Mouse (Mus musculus) lung, embryonic 16.5 days (tissue): ENCODE data around the gene Reep1. TPM values are rescaled to one million over a fixed set of nuclear protein-coding genes. Genes with fewer than 3 reads are reported as not detected.

Experiments
- ATAC-seq: fragments of 200-750 bp; cut with Nextera tagmentation; 2 replicates; pipeline ENCODE4 v1.8.0; 2017; ENCODE audit warnings: low read depth, mild to moderate bottlenecking, moderate library complexity
- H3K27ac ChIP-seq: fragments of 300-500 bp; sonication (generic); 2 replicates; pipeline ENCODE4 v1.5.1; 2014; ENCODE audit warnings: mild to moderate bottlenecking, control low read depth, low read length
- H3K27me3 ChIP-seq: fragments of 300-500 bp; sonication (generic); 2 replicates; pipeline ENCODE4 v1.6.1; 2014; ENCODE audit warnings: low read depth, low read length, mixed read lengths; ENCODE audit not compliant: control insufficient read depth, insufficient read depth
- H3K36me3 ChIP-seq: fragments of 300-500 bp; sonication (generic); 2 replicates; pipeline ENCODE4 v1.6.1; 2014; ENCODE audit warnings: low read length; ENCODE audit not compliant: control insufficient read depth, insufficient read depth
- H3K4me1 ChIP-seq: fragments of 300-500 bp; sonication (generic); replicated peaks from 2 replicates; pipeline ENCODE4 v1.6.1; 2014; ENCODE audit warnings: low read length, mixed read lengths; ENCODE audit not compliant: control insufficient read depth, insufficient read depth
- H3K4me2 ChIP-seq: fragments of 300-500 bp; sonication (generic); 2 replicates; pipeline ENCODE4 v1.6.1; 2014; ENCODE audit warnings: low read depth, low read length, control low read depth
- H3K4me3 ChIP-seq: fragments of 300-500 bp; sonication (generic); 2 replicates; pipeline ENCODE4 v1.5.1; 2014; ENCODE audit warnings: mild to moderate bottlenecking, low read length, control low read depth
- H3K9ac ChIP-seq: fragments of 300-500 bp; sonication (generic); 2 replicates; pipeline ENCODE4 v1.6.1; 2014; ENCODE audit warnings: low read length, control low read depth
- H3K9me3 ChIP-seq: fragments of 300-500 bp; sonication (generic); 2 replicates; pipeline ENCODE4 v1.6.1; 2016; ENCODE audit warnings: low read length; ENCODE audit not compliant: control insufficient read depth
- WGBS: fragments of 180-500 bp; shearing (Covaris S2); extraction: QIAGEN DNeasy Blood & Tissue Kit; methylation state at CpG from one replicate; pipeline ENCODE4 v1.1.7; 2014; 5-methylcytosine and 5-hydroxymethylcytosine counted together
- polyA plus RNA-seq: library from polyadenylated mRNA; unstranded; fragments of >200 nt; fragmentation: Nextera tagmentation; extraction: Ambion mirVana; gene quantifications from 2 replicates; pipeline ENCODE4 v1.2.1, GENCODE M21; 2015

Reep1 gene
- polyA plus RNA-seq: 16.8 and 17.3 TPM in 2 replicates

GRCm38 (mm10) chr6:71707511-71708501 is at the start of gene Reep1:
TSS of gene Reep1 (plus strand) at chr6:71707561.
- ATAC-seq: peak; percentile 94
- no peaks in the 10 kb centered on the region for H3K36me3 ChIP-seq
- peaks cover 16% of the 10 kb centered on the region for H3K27me3 ChIP-seq
- 1% methylated on average over 90 of the region's 91 CpGs for WGBS
- peak within 1 kb of the TSS; percentile 98 for H3K4me2 ChIP-seq
- H3K4me3 ChIP-seq: peak within 1 kb of the TSS; percentile 66
- no peaks in the 10 kb centered on the region for H3K9me3 ChIP-seq
- peak within 1 kb of the TSS; percentile 28 for H3K27ac ChIP-seq
- H3K4me1 ChIP-seq: peaks cover 5% of the 10 kb centered on the region; the same call in 1 of the 2 replicates
- peak within 1 kb of the TSS; percentile 73 for H3K9ac ChIP-seq

- Histone ChIP-seq H3K9me3 (no peaks in the 10 kb centered on the region), H3K4me1 (peaks cover 17% of the 10 kb centered on the region), H3K4me3 (no peak overlapping the region), H3K27me3 (no peaks in the 10 kb centered on the region), H3K4me2 (no peak overlapping the region), H3K27ac (no peak overlapping the region; the same call in 1 of the 2 replicates), H3K9ac (no peak overlapping the region), H3K36me3 (no peaks in the 10 kb centered on the region)
- WGBS: 31% methylated on average over 2 of the region's 2 CpGs
- ATAC-seq: peak; percentile 95
These were observed 49.1 kb upstream of the Reep1 start for GRCm38 (mm10) chr6:71658290-71658689.

DNA sequence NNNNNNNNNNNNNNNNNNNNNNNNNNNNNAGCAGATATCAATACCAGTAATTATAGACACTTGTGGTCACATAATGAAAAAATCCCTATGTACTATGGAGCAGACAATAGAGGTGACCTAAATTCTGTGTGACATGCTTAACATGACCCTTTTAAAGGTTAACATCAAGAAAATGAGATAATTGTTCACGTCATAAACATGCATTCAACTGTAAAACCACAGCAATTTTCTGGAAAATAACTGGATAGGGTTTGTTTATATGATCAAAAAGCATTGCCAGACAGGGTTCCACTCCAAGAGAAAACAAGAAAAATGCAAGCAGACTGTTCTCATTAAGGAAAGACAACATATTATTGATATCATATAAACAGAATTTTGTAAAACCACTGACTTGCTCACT is 42.9 kb upstream of the Reep1 start:
- H3K4me1 ChIP-seq: no peaks in the 10 kb centered on the region
- H3K9me3 ChIP-seq: no peaks in the 10 kb centered on the region
- no peak overlapping the region for H3K9ac ChIP-seq
- 51% methylated on average over 1 of the region's 1 CpGs for WGBS
- H3K4me2 ChIP-seq: no peak overlapping the region
- H3K27ac ChIP-seq: no peak overlapping the region
- H3K4me3 ChIP-seq: no peak overlapping the region
- no peaks in the 10 kb centered on the region for H3K36me3 ChIP-seq
- ATAC-seq: no peak
- no peaks in the 10 kb centered on the region for H3K27me3 ChIP-seq

- no peaks in the 10 kb centered on the region for H3K36me3 ChIP-seq
- no peaks in the 10 kb centered on the region for H3K27me3 ChIP-seq
- H3K4me1 ChIP-seq: no peaks in the 10 kb centered on the region
- no peak for ATAC-seq
- no peak overlapping the region for H3K27ac ChIP-seq
- 55% methylated on average over 2 of the region's 2 CpGs for WGBS
- no peak overlapping the region for H3K4me3 ChIP-seq
- no peak overlapping the region for H3K9ac ChIP-seq
- H3K9me3 ChIP-seq: no peaks in the 10 kb centered on the region
- H3K4me2 ChIP-seq: no peak overlapping the region
These were observed 34.2 kb upstream of the Reep1 start for GRCm38 (mm10) chr6:71673166-71673565.

DNA sequence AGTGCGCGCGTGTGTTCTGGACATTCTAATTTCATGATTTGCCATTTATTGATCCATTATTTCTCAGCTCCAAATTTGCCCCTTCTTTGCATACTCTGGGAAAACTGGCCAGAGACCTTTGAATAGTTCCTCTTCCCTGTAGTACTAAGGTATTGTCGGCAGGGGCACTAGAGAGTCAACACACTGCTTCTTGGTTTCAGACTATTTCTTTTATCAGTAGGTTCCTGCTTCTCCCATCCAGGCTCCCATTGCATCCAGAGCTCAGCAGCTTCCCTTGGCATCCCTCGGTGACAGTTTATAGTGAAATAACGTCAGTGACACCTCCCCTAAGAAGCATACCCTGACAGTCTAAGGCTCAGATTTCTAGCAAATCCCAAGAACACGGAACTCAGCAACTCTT is 28.5 kb upstream of the Reep1 start:
- no peaks in the 10 kb centered on the region for H3K9me3 ChIP-seq
- H3K9ac ChIP-seq: no peak overlapping the region
- no peak overlapping the region for H3K27ac ChIP-seq
- ATAC-seq: no peak
- H3K4me1 ChIP-seq: no peaks in the 10 kb centered on the region
- WGBS: 55% methylated on average over 7 of the region's 7 CpGs
- no peak overlapping the region for H3K4me3 ChIP-seq
- no peaks in the 10 kb centered on the region for H3K27me3 ChIP-seq
- no peak overlapping the region for H3K4me2 ChIP-seq
- no peaks in the 10 kb centered on the region for H3K36me3 ChIP-seq

DNA sequence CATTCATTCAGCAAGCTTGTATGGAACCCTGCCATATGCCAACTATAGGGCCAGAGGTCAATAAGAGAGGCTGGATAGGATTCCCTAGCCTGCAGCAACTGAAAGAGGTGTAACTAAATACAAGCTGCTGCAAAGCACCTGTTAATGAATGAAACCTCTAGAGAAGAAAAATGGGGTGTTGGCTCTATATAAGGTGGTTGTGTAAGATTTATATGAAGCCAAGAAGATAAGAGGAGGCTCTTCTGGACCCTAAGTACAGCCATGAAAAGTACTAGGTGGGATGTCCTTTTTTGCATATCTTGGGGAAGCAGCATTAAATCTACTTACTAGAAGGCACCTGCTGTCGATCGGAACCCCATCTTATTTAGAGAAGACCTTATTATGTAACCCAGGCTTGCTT is 12.2 kb upstream of the Reep1 start:
- no peak overlapping the region for H3K4me3 ChIP-seq
- 93% methylated on average over 2 of the region's 2 CpGs for WGBS
- H3K27ac ChIP-seq: no peak overlapping the region
- no peaks in the 10 kb centered on the region; the same call in 1 of the 2 replicates for H3K9me3 ChIP-seq
- no peak overlapping the region for H3K4me2 ChIP-seq
- H3K4me1 ChIP-seq: no peaks in the 10 kb centered on the region
- ATAC-seq: no peak
- H3K9ac ChIP-seq: no peak overlapping the region
- no peaks in the 10 kb centered on the region for H3K36me3 ChIP-seq
- no peaks in the 10 kb centered on the region for H3K27me3 ChIP-seq

GRCm38 (mm10) chr6:71695599-71695998 is 11.8 kb upstream of the Reep1 start:
- Histone ChIP-seq H3K9me3 (no peaks in the 10 kb centered on the region; the same call in 1 of the 2 replicates), H3K4me3 (no peak overlapping the region), H3K4me1 (no peaks in the 10 kb centered on the region), H3K27me3 (no peaks in the 10 kb centered on the region), H3K9ac (no peak overlapping the region), H3K27ac (no peak overlapping the region), H3K36me3 (no peaks in the 10 kb centered on the region), H3K4me2 (no peak overlapping the region)
- WGBS: 79% methylated on average over 3 of the region's 3 CpGs
- ATAC-seq: no peak

GRCm38 (mm10) chr6:71706871-71707270 is 490 bp upstream of the Reep1 start:
- H3K9ac ChIP-seq: no peak overlapping the region; the same call in 1 of the 2 replicates
- H3K4me2 ChIP-seq: no peak overlapping the region
- no peaks in the 10 kb centered on the region for H3K9me3 ChIP-seq
- H3K27ac ChIP-seq: no peak overlapping the region
- no peak overlapping the region for H3K4me3 ChIP-seq
- no peak for ATAC-seq
- H3K36me3 ChIP-seq: no peaks in the 10 kb centered on the region
- 72% methylated on average over 12 of the region's 12 CpGs for WGBS
- peaks cover 16% of the 10 kb centered on the region for H3K27me3 ChIP-seq
- peaks cover 5% of the 10 kb centered on the region; the same call in 1 of the 2 replicates for H3K4me1 ChIP-seq

- H3K9ac ChIP-seq: peak overlapping the region; percentile 73
- H3K9me3 ChIP-seq: no peaks in the 10 kb centered on the region
- WGBS: 3% methylated on average over 3 of the region's 3 CpGs
- ATAC-seq: no peak
- no peak overlapping the region for H3K27ac ChIP-seq
- peaks cover 16% of the 10 kb centered on the region for H3K27me3 ChIP-seq
- H3K36me3 ChIP-seq: no peaks in the 10 kb centered on the region
- peak overlapping the region; percentile 98 for H3K4me2 ChIP-seq
- H3K4me3 ChIP-seq: peak overlapping the region; percentile 66
- peaks cover 5% of the 10 kb centered on the region; the same call in 1 of the 2 replicates for H3K4me1 ChIP-seq
These were observed 1.2 kb downstream of the Reep1 start for GRCm38 (mm10) chr6:71708528-71708927.
